Mouse (Mus musculus) stomach, postnatal 0 days (tissue): ENCODE results near the gene Pakap. TPM values are rescaled to one million over a fixed set of nuclear protein-coding genes. Genes with fewer than 3 reads are reported as not detected.
A peak's percentile ranks its signal among the peaks of the same experiment; 100 is the strongest.

Experiments used
- ATAC-seq: fragments of 200-750 bp; cut with Nextera tagmentation; 2 replicates; pipeline ENCODE4 v1.8.0; 2017; ENCODE audit not compliant: low FRiP score, low TSS enrichment
- DNase-seq: peaks from one replicate; pipeline ENCODE4 v3.0.0-alpha.2; 2016; ENCODE audit warnings: low spot score
- H3K27ac ChIP-seq: fragments of 300-500 bp; sonication (generic); replicated peaks from 2 replicates; pipeline ENCODE4 v1.5.1; 2014; ENCODE audit warnings: mild to moderate bottlenecking, control low read depth
- H3K27me3 ChIP-seq: fragments of 300-500 bp; sonication (generic); 2 replicates; pipeline ENCODE4 v1.6.1; 2014; ENCODE audit warnings: low read length; ENCODE audit not compliant: control insufficient read depth, insufficient read depth
- H3K36me3 ChIP-seq: fragments of 300-500 bp; sonication (generic); 2 replicates; pipeline ENCODE4 v1.6.1; 2014; ENCODE audit warnings: low read length, mixed read lengths; ENCODE audit not compliant: control insufficient read depth, insufficient read depth
- H3K4me1 ChIP-seq: fragments of 300-500 bp; sonication (generic); replicated peaks from 2 replicates; pipeline ENCODE4 v1.6.1; 2014; ENCODE audit warnings: antibody characterized with exemption; ENCODE audit not compliant: control insufficient read depth, insufficient read depth
- H3K4me2 ChIP-seq: fragments of 300-500 bp; sonication (generic); replicated peaks from 2 replicates; pipeline ENCODE4 v1.6.1; 2014; ENCODE audit warnings: low read depth, mild to moderate bottlenecking, control low read depth, moderate library complexity
- H3K4me3 ChIP-seq: fragments of 300-500 bp; sonication (generic); 2 replicates; pipeline ENCODE4 v1.5.1; 2014; ENCODE audit warnings: low read depth, low read length, control low read depth
- H3K9ac ChIP-seq: fragments of 300-500 bp; sonication (generic); 2 replicates; pipeline ENCODE4 v1.6.1; 2014; ENCODE audit warnings: mild to moderate bottlenecking, low read length, control low read depth, mixed read lengths
- H3K9me3 ChIP-seq: fragments of 300-500 bp; sonication (generic); 2 replicates; pipeline ENCODE4 v1.6.1; 2016; ENCODE audit warnings: low read length; ENCODE audit not compliant: control insufficient read depth
- CTCF ChIP-seq: IDR thresholded peaks from 2 replicates; pipeline ENCODE4 v1.5.1; 2016; ENCODE audit warnings: antibody characterized with exemption, low read depth, mild to moderate bottlenecking, moderate library complexity
- EP300 ChIP-seq: optimal IDR thresholded peaks from 2 replicates; pipeline ENCODE3; 2016; ENCODE audit warnings: antibody characterized with exemption
- WGBS: fragments of 180-500 bp; shearing (Covaris S2); extraction: QIAGEN DNeasy Blood & Tissue Kit; methylation state at CpG from one replicate; pipeline ENCODE4 v1.1.7; 2014; 5-methylcytosine and 5-hydroxymethylcytosine counted together
- polyA plus RNA-seq: library from polyadenylated mRNA; unstranded; fragments of >200 nt; fragmentation: Nextera tagmentation; extraction: Ambion mirVana; gene quantifications from 2 replicates; pipeline ENCODE4 v1.2.1, GENCODE M21; 2015

Pakap gene
- polyA plus RNA-seq, 1 experiment from 2014 or later: 12.2 TPM

DNA sequence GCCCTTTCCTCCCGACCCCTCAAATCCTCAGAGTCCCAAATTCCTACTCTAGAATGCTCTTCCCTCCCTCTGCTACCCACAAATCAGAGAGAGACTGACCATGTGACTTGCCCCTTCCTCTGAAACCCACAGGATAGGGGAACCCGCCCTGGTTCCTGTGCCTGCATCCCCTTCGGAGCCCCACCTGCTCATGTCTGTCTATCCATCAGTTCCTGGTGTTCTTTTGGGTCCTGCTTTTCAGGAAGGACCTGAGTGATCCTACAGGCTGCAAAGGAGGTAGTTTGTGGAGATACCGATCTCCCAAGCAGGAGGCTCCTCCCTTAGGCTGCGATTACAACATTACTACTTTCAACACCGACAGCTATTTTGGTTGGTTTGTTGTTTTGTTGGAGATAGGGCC lies 340.9 kb downstream of the Pakap start:
- H3K36me3 ChIP-seq: no peaks in the 10 kb centered on the region
- H3K9ac ChIP-seq: no peak overlapping the region
- WGBS: 68% methylated on average over 6 of the region's 6 CpGs
- no peak overlapping the region for H3K4me2 ChIP-seq
- no peak overlapping the region for H3K4me3 ChIP-seq
- 0 out of 2 replicates have a peak, but pooled peaks cover 2% of the 10 kb centered on the region for H3K4me1 ChIP-seq
- TF ChIP-seq CTCF: no peak
- TF ChIP-seq EP300: no peak
- no peaks in the 10 kb centered on the region for H3K9me3 ChIP-seq
- ATAC-seq (no peak), DNase-seq (no peak)
- H3K27ac ChIP-seq: no peak overlapping the region
- H3K27me3 ChIP-seq: no peaks in the 10 kb centered on the region

GRCm38 (mm10) chr4:57913021-57913420 lies 345.0 kb downstream of the Pakap start:
- TF ChIP-seq CTCF: no peak
- no peak for TF ChIP-seq EP300
- Histone ChIP-seq H3K4me1 (no peaks in the 10 kb centered on the region; the same call in 1 of the 2 replicates), H3K4me3 (no peak overlapping the region), H3K27me3 (no peaks in the 10 kb centered on the region), H3K9ac (no peak overlapping the region), H3K36me3 (no peaks in the 10 kb centered on the region), H3K27ac (no peak overlapping the region), H3K9me3 (no peaks in the 10 kb centered on the region), H3K4me2 (no peak overlapping the region)
- DNase-seq (no peak), ATAC-seq (no peak)

DNA sequence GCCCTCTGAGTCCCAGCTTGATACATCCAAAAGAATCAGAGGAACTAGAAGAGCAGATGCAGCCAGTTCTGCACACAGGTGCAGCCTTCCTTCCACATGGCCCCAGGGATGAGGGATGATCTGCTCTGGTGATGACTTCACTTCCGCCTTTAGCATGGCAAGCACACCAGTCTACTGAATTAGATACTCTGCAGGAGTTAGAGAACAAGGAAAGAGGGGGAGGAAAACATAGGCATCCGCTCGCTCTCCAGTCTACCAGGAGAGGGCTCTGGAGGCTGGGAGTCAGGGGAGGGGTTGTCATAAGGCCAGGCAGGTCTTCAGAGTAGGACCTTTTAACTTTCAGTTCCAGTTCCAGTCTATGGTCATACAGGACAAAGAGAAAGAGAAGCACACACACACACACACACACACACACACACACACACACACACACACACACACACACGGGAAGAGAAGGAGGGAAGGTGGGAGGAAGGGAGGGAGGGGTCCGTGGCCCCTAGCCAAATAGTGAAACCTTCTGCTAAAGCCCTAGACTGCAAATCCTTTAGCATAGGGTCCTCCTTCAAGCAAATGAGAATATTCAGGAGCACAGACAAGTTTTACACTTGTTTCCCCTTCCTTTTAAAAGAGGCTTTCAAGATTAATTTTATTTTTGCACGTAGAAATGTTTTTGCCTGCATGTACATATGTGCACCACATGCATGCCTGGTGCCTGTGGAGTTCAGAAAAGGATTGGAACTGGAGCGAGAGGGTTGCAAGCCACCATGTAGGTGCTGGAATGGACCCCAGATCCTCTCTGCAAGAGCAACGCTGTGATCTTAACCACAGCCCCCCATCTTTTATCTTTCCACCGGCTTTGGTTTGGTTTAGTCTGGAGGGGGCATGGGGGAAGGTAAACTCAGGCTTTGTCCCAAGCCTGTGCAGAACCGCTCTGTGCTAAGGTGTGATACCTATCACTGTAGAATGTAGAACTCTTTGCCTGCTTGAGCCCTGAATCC lies 346.5 kb downstream of the Pakap start:
- H3K36me3 ChIP-seq: no peaks in the 10 kb centered on the region
- peak overlapping the region; percentile 18 for H3K9ac ChIP-seq
- H3K9me3 ChIP-seq: no peaks in the 10 kb centered on the region
- H3K4me3 ChIP-seq: peak overlapping the region; percentile 26
- peak overlapping the region; percentile 87 for H3K27ac ChIP-seq
- DNase-seq (peak; percentile 69), ATAC-seq (peak; percentile 60)
- H3K4me2 ChIP-seq: peak overlapping the region; percentile 49
- no peak for TF ChIP-seq EP300
- TF ChIP-seq CTCF: peak; percentile 57
- H3K27me3 ChIP-seq: no peaks in the 10 kb centered on the region
- WGBS: 53% methylated on average over 9 of the region's 10 CpGs
- no peaks in the 10 kb centered on the region; the same call in 1 of the 2 replicates for H3K4me1 ChIP-seq

GRCm38 (mm10) chr4:57915216-57915965 lies 347.4 kb downstream of the Pakap start:
- H3K36me3 ChIP-seq: no peaks in the 10 kb centered on the region
- H3K9me3 ChIP-seq: no peaks in the 10 kb centered on the region
- H3K4me3 ChIP-seq: peak overlapping the region; percentile 26
- peak overlapping the region; percentile 49 for H3K4me2 ChIP-seq
- no peaks in the 10 kb centered on the region for H3K27me3 ChIP-seq
- peak; percentile 82 for ATAC-seq
- no peak for TF ChIP-seq CTCF
- peak overlapping the region; percentile 18 for H3K9ac ChIP-seq
- 15% methylated on average over 17 of the region's 17 CpGs for WGBS
- peak; percentile 82 for DNase-seq
- H3K4me1 ChIP-seq: no peaks in the 10 kb centered on the region; the same call in 1 of the 2 replicates
- H3K27ac ChIP-seq: peak overlapping the region; percentile 87

- Histone ChIP-seq H3K36me3 (no peaks in the 10 kb centered on the region), H3K4me2 (peak within 1 kb of the TSS; percentile 49), H3K4me3 (peak within 1 kb of the TSS; percentile 26), H3K9me3 (no peaks in the 10 kb centered on the region), H3K27ac (peak within 1 kb of the TSS; percentile 87), H3K9ac (peak within 1 kb of the TSS; percentile 18), H3K27me3 (no peaks in the 10 kb centered on the region), H3K4me1 (no peaks in the 10 kb centered on the region; the same call in 1 of the 2 replicates)
- TF ChIP-seq EP300 (no peak), CTCF (no peak)
- ATAC-seq (peak; percentile 77), DNase-seq (peak; percentile 90)
- WGBS: 6% methylated on average over 9 of the region's 9 CpGs
Measured at GRCm38 (mm10) chr4:57916201-57916661, 348.3 kb downstream of the Pakap start, which contains the start of gene D630039A03Rik. D630039A03Rik (minus strand) TSS chr4:57916297.
